Mouse (Mus musculus): ENCODE measurements around the gene Ncoa7.

DNA sequence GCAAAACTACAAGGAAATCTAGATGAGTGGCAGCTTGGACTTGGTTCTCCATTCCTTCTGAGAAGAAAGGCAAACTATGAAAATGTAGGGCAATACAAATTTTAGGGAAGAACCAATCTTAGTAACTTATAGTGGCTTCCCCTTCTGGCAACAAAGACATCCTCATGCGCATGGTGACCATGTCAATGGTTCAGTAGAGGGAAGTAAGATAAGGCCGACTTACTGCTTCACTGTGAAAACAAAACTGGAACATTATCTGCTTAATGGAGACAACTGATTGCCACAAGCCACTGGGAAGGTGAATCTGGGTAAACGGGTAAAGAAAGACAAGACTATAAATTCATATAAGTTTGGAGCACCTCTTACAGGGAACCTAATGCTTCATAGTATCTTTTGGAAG lies 128.3 kb downstream of the Ncoa7 start:
- TF ChIP-seq CTCF (IDR thresholded peaks at IDR 0.05; ENCODE audit: low read depth) (no peak), EP300 (optimal IDR thresholded peaks at IDR 0.05) (no peak)
